Comparison of ENCODE assay signal across 7 mouse cellular contexts in the genomic region with DNA sequence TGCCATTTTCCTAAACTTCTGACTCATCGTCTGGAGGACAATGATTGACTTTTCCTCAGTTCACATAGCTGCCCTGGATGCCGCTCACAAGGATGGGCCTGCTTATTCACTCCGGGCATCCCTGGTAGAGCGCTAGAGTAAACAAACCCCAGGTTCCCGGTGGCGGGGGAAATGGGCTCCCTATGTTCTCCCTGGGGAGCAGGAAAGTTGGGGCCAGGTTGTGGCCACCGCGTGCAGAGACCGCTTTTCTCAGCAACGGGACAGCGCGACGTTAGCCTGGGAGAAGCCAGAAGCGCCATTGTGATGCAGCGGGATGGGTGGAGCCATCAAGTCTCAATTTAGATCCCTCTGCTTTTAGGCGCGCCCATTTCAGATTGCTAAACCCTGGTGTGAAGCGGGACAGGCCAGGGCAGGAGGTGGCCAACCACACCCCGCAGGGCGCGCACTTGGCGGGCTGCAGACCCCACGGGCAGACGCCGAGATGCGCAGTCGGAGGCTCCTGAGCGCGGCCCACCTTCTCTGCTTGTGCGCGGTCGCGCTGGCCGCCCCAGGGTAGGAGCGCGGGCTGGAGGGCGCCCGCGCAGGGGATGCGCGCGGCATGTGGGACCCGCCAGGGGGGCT. TPM values are rescaled to one million over a fixed set of nuclear protein-coding genes. Genes with fewer than 3 reads are reported as not detected.
DNase-seq lines count a peak whose midpoint lies in the region; ATAC-seq and TF ChIP-seq lines count a peak whose summit lies in the region.

TSS of gene Cd109 (plus strand) at position 146 of the 621 bp plus-strand sequence.

- WGBS in embryonic facial prominence, embryonic 14.5 days = under 1% methylated on average over 41 of the region's 43 CpGs
- WGBS in heart, embryonic 14.5 days = under 1% methylated on average over 43 of the region's 43 CpGs
- WGBS in stomach, embryonic 14.5 days = under 1% methylated on average over 43 of the region's 43 CpGs

- peak within 1 kb of the TSS; percentile 96 for H3K4me2 ChIP-seq in embryonic facial prominence, embryonic 14.5 days (ENCODE audit: low read depth, low read length)
- peak within 1 kb of the TSS; percentile 97 for H3K4me2 ChIP-seq in heart, embryonic 14.5 days (ENCODE audit: low read length)
- H3K4me2 ChIP-seq in stomach, embryonic 14.5 days (replicated peaks; ENCODE audit: low read depth, low read length) = peak within 1 kb of the TSS; percentile 91

- TF ChIP-seq CTCF in E14TG2a.4 (conservative IDR thresholded peaks at IDR 0.05; ENCODE audit: low read length) = no peak

- ATAC-seq in embryonic facial prominence, embryonic 14.5 days (ENCODE audit: low read depth) = peak; percentile 72
- no peak; the same call in 1 of the 2 replicates for ATAC-seq in heart, embryonic 14.5 days (ENCODE audit: insufficient number of reproducible peaks, insufficient read depth, low FRiP score, low read depth)
- ATAC-seq in megakaryocyte, adult 5-6 weeks (ENCODE audit: poor library complexity, severe bottlenecking) = peak; percentile 93
- ATAC-seq in stomach, embryonic 14.5 days (ENCODE audit: insufficient number of reproducible peaks, insufficient read depth, low FRiP score, low read depth) = peak; percentile 59; the same call in 1 of the 2 replicates

- H3K4me3 ChIP-seq in E14TG2a.4 (replicated peaks; ENCODE audit: low read length) (peak within 1 kb of the TSS; percentile 83), ES-E14 (ENCODE audit: insufficient read depth in 1 of 2, low read depth in 1 of 2, low read length in 2 of 2, poor library complexity in 1 of 2, severe bottlenecking in 1 of 2) (peak within 1 kb of the TSS; percentile 68 to 73)
- peak within 1 kb of the TSS; percentile 64 for H3K4me3 ChIP-seq in embryonic facial prominence, embryonic 14.5 days (ENCODE audit: low read depth, low read length)
- peak within 1 kb of the TSS; percentile 49 to 78 for H3K4me3 ChIP-seq in heart, embryonic 14.5 days (ENCODE audit: control insufficient read depth in 1 of 2, insufficient read depth in 1 of 2, low read depth in 1 of 2, low read length in 2 of 2)
- peak within 1 kb of the TSS; percentile 56 for H3K4me3 ChIP-seq in stomach, embryonic 14.5 days (ENCODE audit: low read depth, low read length)

- no peak within 1 kb of the TSS for H3K27ac ChIP-seq in ES-E14 (ENCODE audit: insufficient read depth, low read depth, low read length, poor library complexity, severe bottlenecking)
- peak within 1 kb of the TSS; percentile 39 for H3K27ac ChIP-seq in embryonic facial prominence, embryonic 14.5 days (replicated peaks; ENCODE audit: low read depth, low read length)
- no peak within 1 kb of the TSS for H3K27ac ChIP-seq in heart, embryonic 14.5 days (replicated peaks in 1 of 2; ENCODE audit: control insufficient read depth in 1 of 2, insufficient read depth in 1 of 2, low read depth in 2 of 2, low read length in 2 of 2)
- no peak within 1 kb of the TSS for H3K27ac ChIP-seq in stomach, embryonic 14.5 days (ENCODE audit: low read length)

- peak within 1 kb of the TSS; percentile 56 for H3K9ac ChIP-seq in ES-E14 (ENCODE audit: insufficient read depth, low read depth, low read length, poor library complexity, severe bottlenecking)
- H3K9ac ChIP-seq in embryonic facial prominence, embryonic 14.5 days (ENCODE audit: low read depth, low read length) = peak within 1 kb of the TSS; percentile 79
- H3K9ac ChIP-seq in heart, embryonic 14.5 days (ENCODE audit: low read length) = peak within 1 kb of the TSS; percentile 63
- peak within 1 kb of the TSS; percentile 40 for H3K9ac ChIP-seq in stomach, embryonic 14.5 days (replicated peaks; ENCODE audit: low read depth, low read length)

- peaks cover 51% of the 10 kb centered on the region for H3K27me3 ChIP-seq in E14TG2a.4 (ENCODE audit: insufficient read depth, low read length)
- no peaks in the 10 kb centered on the region for H3K27me3 ChIP-seq in embryonic facial prominence, embryonic 14.5 days (replicated peaks; ENCODE audit: control insufficient read depth, insufficient read depth, low read length)
- peaks cover 11% of the 10 kb centered on the region for H3K27me3 ChIP-seq in heart, embryonic 14.5 days (ENCODE audit: control insufficient read depth, insufficient read depth, low read length)
- peaks cover 2% of the 10 kb centered on the region; the same call in 1 of the 2 replicates for H3K27me3 ChIP-seq in stomach, embryonic 14.5 days (ENCODE audit: control insufficient read depth, insufficient read depth, low read length)

- H3K36me3 ChIP-seq in E14TG2a.4 (ENCODE audit: insufficient read depth, low read length) = no peaks in the 10 kb centered on the region
- H3K36me3 ChIP-seq in ES-E14 (ENCODE audit: control insufficient read depth, insufficient read depth, low read length, poor library complexity, severe bottlenecking) = no peaks in the 10 kb centered on the region
- no peaks in the 10 kb centered on the region for H3K36me3 ChIP-seq in embryonic facial prominence, embryonic 14.5 days (ENCODE audit: control insufficient read depth, insufficient read depth, low read length)
- H3K36me3 ChIP-seq in heart, embryonic 14.5 days (ENCODE audit: control insufficient read depth, insufficient read depth, low read length) = no peaks in the 10 kb centered on the region
- no peaks in the 10 kb centered on the region for H3K36me3 ChIP-seq in stomach, embryonic 14.5 days (ENCODE audit: control insufficient read depth, insufficient read depth, low read length)

- peaks cover 21% of the 10 kb centered on the region for H3K4me1 ChIP-seq in E14TG2a.4 (replicated peaks; ENCODE audit: low read depth, low read length)
- H3K4me1 ChIP-seq in ES-E14 (ENCODE audit: control insufficient read depth in 2 of 2, insufficient read depth in 2 of 2, low read length in 2 of 2, poor library complexity in 1 of 2) = peaks cover 0 to 5% of the 10 kb centered on the region in 2 experiments; a peak in 2 of 4 replicates
- peaks cover 12% of the 10 kb centered on the region for H3K4me1 ChIP-seq in embryonic facial prominence, embryonic 14.5 days (ENCODE audit: control insufficient read depth, insufficient read depth, low read length)
- peaks cover 4 to 10% of the 10 kb centered on the region in 2 experiments; a peak in 2 of 4 replicates for H3K4me1 ChIP-seq in heart, embryonic 14.5 days (ENCODE audit: control insufficient read depth in 2 of 2, insufficient read depth in 2 of 2, low read length in 2 of 2)
- no peaks in the 10 kb centered on the region for H3K4me1 ChIP-seq in stomach, embryonic 14.5 days (ENCODE audit: control insufficient read depth, insufficient read depth, low read length)

- in situ Hi-C loops in ES-E14 (cut with MboI; ENCODE audit: low sequenced_read_pairs in 2 of 2, unreplicated experiment in 2 of 2) = no loop called here

- peak; percentile 63 for DNase-seq in ES-E14 (ENCODE audit: low read depth, low spot score)
- peak; percentile 77 for DNase-seq in embryonic facial prominence, embryonic 14.5 days (ENCODE audit: low spot score)
- peak; percentile 15 to 23 for DNase-seq in layer of hippocampus, postnatal 25 days (ENCODE audit: extremely low spot score in 1 of 2, low spot score in 1 of 2)

- H3K9me3 ChIP-seq in E14TG2a.4 (ENCODE audit: low read length) (no peaks in the 10 kb centered on the region), ES-E14 (ENCODE audit: control insufficient read depth, insufficient read depth, low read depth, low read length) (no peaks in the 10 kb centered on the region)
- H3K9me3 ChIP-seq in embryonic facial prominence, embryonic 14.5 days (ENCODE audit: control insufficient read depth, low read length) = no peaks in the 10 kb centered on the region
- H3K9me3 ChIP-seq in heart, embryonic 14.5 days (ENCODE audit: control insufficient read depth, low read length) = no peaks in the 10 kb centered on the region
- no peaks in the 10 kb centered on the region for H3K9me3 ChIP-seq in stomach, embryonic 14.5 days (ENCODE audit: control insufficient read depth, low read depth, low read length)

TF ChIP-seq in ES-E14, 5 proteins besides CTCF, POLR2A, EP300 and RAD21:
- TF ChIP-seq ZNF384 (IDR thresholded peaks at IDR 0.05; ENCODE audit: low read depth, low read length) (no peak), MAFK (IDR thresholded peaks at IDR 0.05; ENCODE audit: insufficient read depth, low read depth, low read length) (no peak), CHD2 (IDR thresholded peaks at IDR 0.05; ENCODE audit: low read depth, low read length) (no peak)

RNA-seq across cellular contexts. Expression of gene Cd109, which starts in this region (rescaled TPM):
- total RNA-seq in ES-E14 (2012; rRNA removed) = 6.4 and 7.3 TPM in 2 replicates
- 18.6 and 20.3 TPM in 2 replicates for polyA plus RNA-seq in embryonic facial prominence, embryonic 14.5 days (2014; fragmentation: Nextera tagmentation; extraction: Ambion mirVana)
- 6.1 and 6.5 TPM in 2 replicates for polyA plus RNA-seq in heart, embryonic 14.5 days (2014; fragmentation: Nextera tagmentation; extraction: Ambion mirVana)
- total RNA-seq in layer of hippocampus, postnatal 25 days (2021) = 1 to 10 TPM; 3.8 to 4.6 TPM
- 2.0 and 3.2 TPM in 2 replicates for total RNA-seq in megakaryocyte, adult 5-6 weeks (2015)
- 2.2 and 2.5 TPM in 2 replicates for total RNA-seq in megakaryocyte, adult 5-6 weeks (2017)
- 11.7 and 14.6 TPM in 2 replicates for polyA plus RNA-seq in stomach, embryonic 14.5 days (2014; fragmentation: Nextera tagmentation; extraction: Ambion mirVana)

Comparison
In these comparisons a context has a peak if more than half of its experiments do, and no peak if none do; other contexts are left out.
1. DNase-seq: peak in every context shown above with its lines; median percentile 77 in embryonic facial prominence, embryonic 14.5 days; 63 in ES-E14; 19 in layer of hippocampus, postnatal 25 days.